In genomic region chr2:32166581-32166980, GRCm38 (mm10) we compare ENCODE assay signal across 7 mouse cellular contexts. TPM values are rescaled to one million over a fixed set of nuclear protein-coding genes. Genes with fewer than 3 reads are reported as not detected.
DNase-seq lines count a peak whose midpoint lies in the region; ATAC-seq lines count a peak whose summit lies in the region.

No protein-coding gene starts in this region.

- H3K9me3 ChIP-seq in heart, embryonic 16.5 days (replicated peaks; ENCODE audit: control insufficient read depth, low read length) = no peaks in the 10 kb centered on the region

- 11% methylated on average over 10 of the region's 10 CpGs for WGBS in heart, embryonic 16.5 days

- H3K4me1 ChIP-seq in heart, embryonic 16.5 days (ENCODE audit: control insufficient read depth, insufficient read depth, low read length) = peaks cover 61% of the 10 kb centered on the region

- H3K27me3 ChIP-seq in heart, embryonic 16.5 days (ENCODE audit: control insufficient read depth, insufficient read depth, low read length) = no peaks in the 10 kb centered on the region

- H3K36me3 ChIP-seq in heart, embryonic 16.5 days (ENCODE audit: control insufficient read depth, insufficient read depth) = no peaks in the 10 kb centered on the region

- DNase-seq in A20 (ENCODE audit: low read depth, low spot score) (peak; percentile 58), ES-CJ7 (ENCODE audit: low read depth, low spot score) (peak; percentile 86)
- DNase-seq in mesoderm, embryonic 11.5 days (ENCODE audit: low read depth, low spot score) = peak; percentile 51
- DNase-seq in thymus, postnatal 4 days = peak; percentile 68
- no peak for DNase-seq in frontal cortex, postnatal 10 days (ENCODE audit: low spot score in 2 of 2)
- DNase-seq in gastrocnemius, postnatal 10 days = no peak

- no peak overlapping the region for H3K9ac ChIP-seq in heart, embryonic 16.5 days (ENCODE audit: low read length)

- ATAC-seq in heart, embryonic 16.5 days (replicated peaks; ENCODE audit: extremely low read depth, insufficient read depth, low FRiP score) = no peak

- H3K4me3 ChIP-seq in heart, embryonic 16.5 days (ENCODE audit: low read length) = no peak overlapping the region

- H3K4me2 ChIP-seq in heart, embryonic 16.5 days (ENCODE audit: low read depth, low read length) = peak overlapping the region; percentile 63

- H3K27ac ChIP-seq in heart, embryonic 16.5 days (ENCODE audit: low read length) = peak overlapping the region; percentile 94

RNA-seq across cellular contexts. Expression of gene Prrc2b, which starts 15.7 kb away (rescaled TPM):
- polyA plus RNA-seq in heart, embryonic 16.5 days (2015; fragmentation: Nextera tagmentation; extraction: Ambion mirVana) = 19.3 and 30.1 TPM in 2 replicates
- 100 to 1,000 TPM; 104 to 111 TPM for total RNA-seq in gastrocnemius, postnatal 10 days (2021)

Comparison
In these comparisons a context has a peak if more than half of its experiments do, and no peak if none do; other contexts are left out.
1. DNase-seq: peak in A20 (single experiment), ES-CJ7 (single experiment), mesoderm, embryonic 11.5 days (single experiment) and thymus, postnatal 4 days (single experiment); none in frontal cortex, postnatal 10 days (0 of 2) and gastrocnemius, postnatal 10 days (single experiment).